Mouse (Mus musculus): Measurements from ENCODE around the gene Stxbp2. TPM values are rescaled to one million over a fixed set of nuclear protein-coding genes. Genes with fewer than 3 reads are reported as not detected.
A peak's percentile ranks its signal among the peaks of the same experiment; 100 is the strongest.

The Stxbp2 gene
- total and polyA plus RNA-seq, 3 experiments = 81.1 to 186 (median 117) TPM

- TF ChIP-seq MXI1 (IDR thresholded peaks at IDR 0.05; ENCODE audit: low read depth, low read length) (peak; percentile 60; the same call in 1 of the 2 replicates), ZNF384 (IDR thresholded peaks at IDR 0.05; ENCODE audit: low read depth, low read length) (peak; percentile 73), ZC3H11A (IDR thresholded peaks at IDR 0.05; ENCODE audit: low read depth, low read length) (no peak), HCFC1 (IDR thresholded peaks at IDR 0.05; ENCODE audit: low read depth, low read length) (peak; percentile 45; the same call in 1 of the 2 replicates), E2F4 (IDR thresholded peaks at IDR 0.05; ENCODE audit: borderline replicate concordance, low read depth, low read length) (no peak), ZMIZ1 (IDR thresholded peaks at IDR 0.05; ENCODE audit: low read depth, low read length) (no peak), SIN3A (IDR thresholded peaks at IDR 0.05; ENCODE audit: low read length) (peak; percentile 64), SMC3 (IDR thresholded peaks at IDR 0.05; ENCODE audit: low read depth, low read length) (no peak; the same call in 1 of the 2 replicates), CHD2 (IDR thresholded peaks at IDR 0.05; ENCODE audit: low read length) (peak; percentile 25), KAT2A (conservative IDR thresholded peaks at IDR 0.05; ENCODE audit: low read depth, low read length) (no peak; the same call in 1 of the 2 replicates), TBP (IDR thresholded peaks at IDR 0.05; ENCODE audit: low read depth, low read length) (peak; percentile 44), POLR2AphosphoS2 (IDR thresholded peaks at IDR 0.05; ENCODE audit: low read length) (peak; percentile 29; the same call in 1 of the 2 replicates), MAX (IDR thresholded peaks at IDR 0.05; ENCODE audit: low read length) (peak; percentile 51; the same call in 1 of the 2 replicates), BHLHE40 (IDR thresholded peaks at IDR 0.05; ENCODE audit: borderline replicate concordance, low read depth, low read length) (peak; percentile 39; the same call in 1 of the 2 replicates), USF1 (IDR thresholded peaks at IDR 0.05; ENCODE audit: low read depth, low read length) (peak; percentile 40; the same call in 1 of the 2 replicates), UBTF (IDR thresholded peaks at IDR 0.05; ENCODE audit: borderline replicate concordance, insufficient read depth, low read depth, low read length) (no peak), ELF1 (IDR thresholded peaks at IDR 0.05; ENCODE audit: low read depth, low read length) (peak; percentile 42; the same call in 1 of the 2 replicates)
Observed at GRCm38 (mm10) chr8:3626971-3627370, 3.8 kb upstream of the Stxbp2 start (continued).

GRCm38 (mm10) chr8:3628014-3628413, 2.7 kb upstream of the Stxbp2 start:
- no peak overlapping the region for H3K4me3 ChIP-seq (ENCODE audit: control insufficient read depth in 1 of 2, insufficient read depth in 1 of 2, low read depth in 2 of 2, low read length in 2 of 2)
- TF ChIP-seq MAZ (IDR thresholded peaks at IDR 0.05; ENCODE audit: low read depth, low read length) (no peak), MAX (IDR thresholded peaks at IDR 0.05; ENCODE audit: low read length) (no peak), CTCF (IDR thresholded peaks at IDR 0.05 in 2 of 3, conservative IDR thresholded peaks at IDR 0.05 in 1 of 3; ENCODE audit: control insufficient read depth in 1 of 3, insufficient read depth in 1 of 3, low read depth in 2 of 3, low read length in 3 of 3, poor library complexity in 1 of 3, severe bottlenecking in 1 of 3) (peak in 2 of 3 experiments; percentile 43 to 53; a peak in 4 of 6 replicates), TBP (IDR thresholded peaks at IDR 0.05; ENCODE audit: low read depth, low read length) (no peak), E2F4 (IDR thresholded peaks at IDR 0.05; ENCODE audit: borderline replicate concordance, low read depth, low read length) (no peak), USF1 (IDR thresholded peaks at IDR 0.05; ENCODE audit: low read depth, low read length) (no peak), USF2 (IDR thresholded peaks at IDR 0.05; ENCODE audit: borderline replicate concordance in 1 of 2, insufficient read depth in 1 of 2, low read depth in 1 of 2, low read length in 2 of 2) (no peak), SMC3 (IDR thresholded peaks at IDR 0.05; ENCODE audit: low read depth, low read length) (peak; percentile 22; the same call in 1 of the 2 replicates)
- no peaks in the 10 kb centered on the region for H3K27me3 ChIP-seq (ENCODE audit: control insufficient read depth in 1 of 2, insufficient read depth in 2 of 2, low read length in 2 of 2)
- H3K4me1 ChIP-seq (ENCODE audit: control insufficient read depth in 1 of 2, insufficient read depth in 2 of 2, low read length in 2 of 2) = peaks cover 10 to 18% of the 10 kb centered on the region in 2 experiments
- no peaks in the 10 kb centered on the region for H3K9me3 ChIP-seq (replicated peaks; ENCODE audit: insufficient read depth, low read length)
- H3K79me2 ChIP-seq (ENCODE audit: control insufficient read depth, insufficient read depth, low read length, poor library complexity) = peaks cover 11% of the 10 kb centered on the region
- H3K36me3 ChIP-seq (ENCODE audit: control insufficient read depth in 1 of 2, insufficient read depth in 2 of 2, low read length in 2 of 2) = peaks cover 0 to 24% of the 10 kb centered on the region in 2 experiments; a peak in 2 of 4 replicates
- no peak overlapping the region for H3K9ac ChIP-seq (ENCODE audit: control insufficient read depth, low read depth, low read length, poor library complexity, severe bottlenecking)
- peak overlapping the region; percentile 99 for H3K27ac ChIP-seq (ENCODE audit: control insufficient read depth, low read depth, low read length)
- DNase-seq (ENCODE audit: low read depth, low spot score) = peak; percentile 78
